Mouse (Mus musculus) testis, adult 2 months (tissue): ENCODE results near the gene Snap47. TPM values are rescaled to one million over a fixed set of nuclear protein-coding genes. Genes with fewer than 3 reads are reported as not detected.
A peak's percentile ranks its signal among the peaks of the same experiment; 100 is the strongest.
"Not testable (repeated sequence)": the region's sequence is repeated elsewhere in the genome, so short reads cannot be mapped to it uniquely, and the experiment has no call there.

ENCODE experiments used
- H3K27ac ChIP-seq: fragments of 200-500 bp; 2 replicates; pipeline ENCODE4 v1.5.1; 2012; ENCODE audit warnings: low read depth, low read length; ENCODE audit not compliant: control insufficient read depth, insufficient read depth
- H3K27me3 ChIP-seq: fragments of 200-500 bp; 2 replicates; pipeline ENCODE4 v1.6.1; 2012; ENCODE audit warnings: mild to moderate bottlenecking, low read length, moderate library complexity; ENCODE audit not compliant: control insufficient read depth, insufficient read depth
- H3K36me3 ChIP-seq: fragments of 200-500 bp; 2 replicates; pipeline ENCODE4 v1.6.1; 2012; ENCODE audit warnings: mild to moderate bottlenecking, low read length; ENCODE audit not compliant: control insufficient read depth, insufficient read depth
- H3K4me1 ChIP-seq: fragments of 200-500 bp; 2 replicates; pipeline ENCODE4 v1.6.1; 2012; ENCODE audit warnings: low read length; ENCODE audit not compliant: control insufficient read depth, insufficient read depth
- H3K4me3 ChIP-seq: fragments of 200-500 bp; 2 replicates; pipeline ENCODE4 v1.5.1; 2012; ENCODE audit warnings: low read depth, mild to moderate bottlenecking, low read length, moderate library complexity, mixed read lengths; ENCODE audit not compliant: control insufficient read depth
- CTCF ChIP-seq: fragments of 200-500 bp; IDR thresholded peaks from 2 replicates; pipeline ENCODE4 v1.5.1; 2012; ENCODE audit warnings: low read depth, mild to moderate bottlenecking, inconsistent platforms, low read length, moderate library complexity; ENCODE audit not compliant: control insufficient read depth, insufficient read depth, insufficient replicate concordance
- POLR2A ChIP-seq: fragments of 200-500 bp; IDR thresholded peaks from 2 replicates; pipeline ENCODE4 v1.6.1; 2012; ENCODE audit warnings: low read depth, mild to moderate bottlenecking, inconsistent platforms, low read length, moderate library complexity; ENCODE audit not compliant: control insufficient read depth
- polyA plus RNA-seq: library from polyadenylated mRNA; depleted of rRNA; stranded (reverse); fragments of >200 nt; gene quantifications from 2 replicates; pipeline ENCODE4 v1.2.3, GENCODE M21; 2012; rRNA removed

The Snap47 gene
- polyA plus RNA-seq, 1 experiment = 22.6 TPM

DNA sequence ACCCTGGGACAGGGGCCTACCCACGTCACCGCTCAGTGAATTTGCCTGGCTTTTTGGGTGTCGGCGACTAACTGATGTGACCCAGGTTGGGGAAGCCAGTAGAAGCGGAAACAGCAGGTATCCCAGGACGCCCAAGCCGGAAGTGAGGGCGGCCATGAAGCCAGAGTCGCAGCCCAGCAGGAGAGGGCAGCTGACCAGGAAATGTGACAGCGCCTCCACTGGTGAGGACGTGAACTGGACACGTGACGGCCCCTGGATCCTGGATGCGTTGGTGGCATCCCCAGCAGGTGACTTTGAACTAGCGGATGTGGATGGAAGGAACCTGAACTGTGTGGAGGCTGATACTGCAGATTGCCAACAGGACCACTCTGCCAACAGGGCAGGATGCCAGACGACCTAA, 75.5 kb downstream of the Snap47 start, which contains the start of gene Prss38:
Prss38 (minus strand) TSS at position 183 of the 400 bp plus-strand sequence.
- no peaks in the 10 kb centered on the region for H3K27me3 ChIP-seq
- TF ChIP-seq POLR2A = peak; percentile 51; the same call in 1 of the 2 replicates
- TF ChIP-seq CTCF = peak; percentile 67; the same call in 1 of the 2 replicates
- no peaks in the 10 kb centered on the region for H3K36me3 ChIP-seq
- peak within 1 kb of the TSS; percentile 2 for H3K27ac ChIP-seq
- H3K4me3 ChIP-seq = peak within 1 kb of the TSS; percentile 72
- peaks cover 5% of the 10 kb centered on the region; the same call in 1 of the 2 replicates for H3K4me1 ChIP-seq

DNA sequence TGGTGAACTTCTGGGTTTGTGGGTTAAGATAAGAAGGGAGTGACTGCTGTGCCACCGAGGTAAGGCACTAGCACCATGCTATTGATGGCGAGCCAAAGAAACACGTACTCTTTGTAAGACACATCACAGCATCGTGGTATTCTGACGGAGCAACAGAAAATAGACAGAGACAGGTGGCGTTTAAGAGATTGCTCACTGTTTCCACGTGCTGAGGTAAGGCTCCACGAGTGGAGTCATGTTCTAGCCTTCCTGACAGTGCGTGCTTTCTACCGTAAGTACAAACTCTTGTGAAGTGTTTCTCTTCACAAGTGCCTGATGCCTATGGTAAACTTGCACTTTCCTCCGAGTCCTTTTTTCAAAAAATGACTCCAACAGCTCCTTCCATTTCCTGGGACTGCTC, 81.1 kb downstream of the Snap47 start:
- TF ChIP-seq CTCF (no peak), POLR2A (no peak)
- H3K27ac ChIP-seq = no peak overlapping the region
- H3K36me3 ChIP-seq = no peaks in the 10 kb centered on the region

DNA sequence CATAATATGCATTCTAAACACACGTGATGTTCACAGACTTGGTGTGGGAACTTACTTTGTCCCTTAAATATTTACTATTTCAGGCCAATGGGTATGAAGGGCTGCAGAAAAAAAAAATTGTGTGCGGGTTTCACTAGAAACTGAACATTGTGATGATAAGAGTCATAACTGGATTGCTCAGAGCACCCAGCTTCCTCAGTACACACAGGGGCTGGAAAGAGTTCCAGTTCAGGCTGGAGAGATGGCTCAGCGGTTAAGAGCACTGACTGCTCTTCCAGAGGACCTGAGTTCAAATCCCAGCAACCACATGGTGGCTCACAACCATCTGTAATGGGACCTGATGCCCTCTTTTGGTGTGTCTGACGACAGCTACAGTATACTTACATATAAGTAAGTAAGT, 83.0 kb downstream of the Snap47 start:
- H3K36me3 ChIP-seq, H3K27me3 ChIP-seq, H3K4me3 ChIP-seq, H3K27ac ChIP-seq, H3K4me1 ChIP-seq: not testable (repeated sequence)

More for the DNA sequence above, 81.1 kb downstream of the Snap47 start:
- Histone ChIP-seq H3K4me1 (no peaks in the 10 kb centered on the region; the same call in 1 of the 2 replicates), H3K27me3 (no peaks in the 10 kb centered on the region), H3K4me3 (no peak overlapping the region)

DNA sequence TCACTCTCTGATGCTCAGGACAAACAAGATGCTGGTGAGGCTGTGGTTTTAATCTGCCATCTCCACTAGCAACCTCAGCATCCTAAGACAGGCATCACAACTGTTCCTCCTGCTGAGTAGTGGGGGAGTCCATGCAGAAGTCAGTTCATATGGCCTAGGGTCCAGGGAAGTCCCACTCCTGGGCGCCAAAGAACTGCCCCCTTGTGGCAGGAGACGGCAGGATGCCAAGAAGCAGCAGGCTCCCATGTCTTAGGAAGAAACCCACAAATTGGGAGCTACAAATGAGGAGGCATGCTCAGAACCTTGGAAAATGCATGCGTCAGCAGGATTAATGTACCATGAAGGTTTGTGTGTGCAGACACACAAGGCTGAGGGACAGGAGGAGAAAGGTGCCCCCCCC, 84.4 kb downstream of the Snap47 start:
- Histone ChIP-seq H3K27ac (no peak overlapping the region), H3K4me1 (no peaks in the 10 kb centered on the region; the same call in 1 of the 2 replicates), H3K27me3 (no peaks in the 10 kb centered on the region), H3K4me3 (no peak overlapping the region), H3K36me3 (no peaks in the 10 kb centered on the region)
- TF ChIP-seq POLR2A = no peak
- TF ChIP-seq CTCF = no peak

DNA sequence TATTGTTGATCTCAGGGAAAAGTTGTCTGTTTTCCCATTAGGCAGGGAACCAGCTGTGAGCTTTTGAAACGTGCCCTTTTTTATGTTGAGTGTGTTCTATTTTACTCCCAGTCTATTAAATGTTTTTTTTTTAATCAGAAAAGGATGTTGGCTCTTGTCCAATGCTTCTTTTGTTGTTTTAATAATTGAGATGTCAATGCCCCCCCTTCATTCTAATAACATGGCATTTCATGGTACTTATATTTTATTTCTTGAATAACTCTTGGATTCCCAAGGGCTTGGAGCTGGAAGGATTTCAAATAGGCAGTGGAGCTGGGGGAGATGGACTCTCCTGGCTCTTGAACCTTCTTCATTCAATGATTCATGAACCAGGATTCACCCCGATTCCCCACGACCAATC, 85.0 kb downstream of the Snap47 start:
- H3K27ac ChIP-seq = no peak overlapping the region
- no peaks in the 10 kb centered on the region for H3K36me3 ChIP-seq
- no peak overlapping the region for H3K4me3 ChIP-seq
- no peaks in the 10 kb centered on the region; the same call in 1 of the 2 replicates for H3K4me1 ChIP-seq
- H3K27me3 ChIP-seq = no peaks in the 10 kb centered on the region
- TF ChIP-seq POLR2A (no peak), CTCF (no peak)

DNA sequence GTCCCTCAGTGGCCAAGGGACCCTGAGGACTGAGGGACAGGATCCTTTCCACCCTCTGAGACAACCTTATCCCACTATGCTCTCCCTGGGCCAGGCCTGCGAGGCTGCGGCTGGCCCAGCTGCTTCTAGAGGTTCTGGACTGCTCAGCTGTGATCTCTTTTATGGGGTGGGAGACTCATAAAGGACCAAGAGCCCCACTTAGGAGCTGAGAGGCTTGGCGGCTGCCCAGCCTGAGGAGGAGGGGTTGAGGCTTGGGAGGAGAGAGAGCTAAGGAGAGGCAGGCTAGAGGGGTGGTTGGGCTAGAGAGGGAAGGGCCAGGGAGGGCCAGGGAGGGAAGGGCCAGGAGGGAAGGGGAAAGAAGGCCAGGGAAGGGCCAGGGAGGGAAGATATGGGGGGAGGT, 86.6 kb downstream of the Snap47 start:
- no peaks in the 10 kb centered on the region; the same call in 1 of the 2 replicates for H3K4me1 ChIP-seq
- no peak overlapping the region for H3K4me3 ChIP-seq
- TF ChIP-seq POLR2A (no peak), CTCF (no peak)
- H3K36me3 ChIP-seq = no peaks in the 10 kb centered on the region
- no peak overlapping the region for H3K27ac ChIP-seq
- no peaks in the 10 kb centered on the region for H3K27me3 ChIP-seq

DNA sequence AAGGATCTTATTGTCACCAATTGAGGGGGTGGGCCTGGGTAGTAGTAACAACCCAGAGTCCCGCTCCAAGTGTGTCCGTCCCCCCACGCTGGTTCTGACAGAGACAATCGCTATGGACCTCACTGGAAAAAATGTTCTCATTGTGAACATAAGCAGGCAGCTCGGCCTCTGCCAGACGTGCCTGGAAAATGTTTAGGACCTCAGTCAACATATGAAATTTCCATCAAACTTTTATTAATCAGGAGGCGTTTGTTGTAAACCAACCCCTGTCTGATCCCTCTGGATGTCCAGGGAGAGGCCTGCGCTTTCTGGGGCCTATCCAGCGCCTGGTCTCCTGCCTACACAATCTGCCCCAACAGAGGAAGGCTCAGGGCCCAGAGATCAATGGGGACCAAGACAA, 87.0 kb downstream of the Snap47 start:
- H3K36me3 ChIP-seq = no peaks in the 10 kb centered on the region
- no peak overlapping the region for H3K4me3 ChIP-seq
- H3K4me1 ChIP-seq = no peaks in the 10 kb centered on the region; the same call in 1 of the 2 replicates
- no peak for TF ChIP-seq CTCF
- TF ChIP-seq POLR2A = no peak
- no peak overlapping the region for H3K27ac ChIP-seq
- no peaks in the 10 kb centered on the region for H3K27me3 ChIP-seq

DNA sequence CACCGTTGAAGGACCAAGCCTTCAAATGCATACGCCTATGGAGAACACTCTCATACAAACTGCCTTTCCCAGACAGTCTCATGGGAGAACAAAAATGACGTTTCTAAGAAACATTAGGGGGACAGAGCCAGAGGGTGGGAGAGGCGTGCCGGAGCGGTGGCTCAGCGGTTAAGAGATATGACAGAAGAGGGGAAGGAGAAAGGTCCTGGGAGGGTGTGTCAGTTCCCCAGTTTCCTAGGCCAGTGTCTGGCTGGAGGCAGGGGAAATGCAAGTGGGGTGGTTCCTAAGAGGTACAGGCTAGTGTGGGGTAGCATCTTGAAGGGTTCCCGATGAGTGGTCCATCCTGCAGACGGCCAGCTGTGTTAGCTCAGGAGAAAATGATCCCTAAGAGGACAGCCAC, 89.7 kb downstream of the Snap47 start:
- Histone ChIP-seq H3K4me1 (no peaks in the 10 kb centered on the region; the same call in 1 of the 2 replicates), H3K27ac (no peak overlapping the region), H3K27me3 (no peaks in the 10 kb centered on the region), H3K36me3 (no peaks in the 10 kb centered on the region), H3K4me3 (no peak overlapping the region)
- no peak for TF ChIP-seq POLR2A
- no peak for TF ChIP-seq CTCF

Other genes starting within 250 kb of the Snap47 start
- 75.8 and 82.3 TPM in 2 replicates for gene Mrpl55, start 248.7 kb downstream of the Snap47 start, polyA plus RNA-seq
- gene 2310033P09Rik, start 242.9 kb downstream of the Snap47 start, polyA plus RNA-seq = 11.1 and 13.3 TPM in 2 replicates
- 243 and 247 TPM in 2 replicates for gene Arf1, start 222.9 kb downstream of the Snap47 start, polyA plus RNA-seq
- gene Wnt3a, start 160.4 kb downstream of the Snap47 start, polyA plus RNA-seq = 3.1 and 4.3 TPM in 2 replicates
- 0.40 and 0.63 TPM in 2 replicates for gene Wnt9a, start 144.3 kb downstream of the Snap47 start, polyA plus RNA-seq
- gene Prss38, start 75.5 kb downstream of the Snap47 start, polyA plus RNA-seq = 9.3 and 12.7 TPM in 2 replicates
- 2.8 and 3.0 TPM in 2 replicates for gene Jmjd4, start 1.1 kb downstream of the Snap47 start, polyA plus RNA-seq
- 1.1 and 1.4 TPM in 2 replicates for gene Zfp867, start 21.3 kb upstream of the Snap47 start, polyA plus RNA-seq
- 75.9 and 80.8 TPM in 2 replicates for gene Zkscan17, start 75.6 kb upstream of the Snap47 start, polyA plus RNA-seq
- 0.09 and 0.11 TPM in 2 replicates for gene Nlrp3, start 90.4 kb upstream of the Snap47 start, polyA plus RNA-seq
- gene Olfr222, start 125.0 kb upstream of the Snap47 start, polyA plus RNA-seq = 0.15 and 0.16 TPM in 2 replicates
- not detected in 2 replicates for gene Olfr223, start 142.1 kb upstream of the Snap47 start, polyA plus RNA-seq
- gene Mprip, start 210.1 kb upstream of the Snap47 start, polyA plus RNA-seq = 237 and 246 TPM in 2 replicates